ENCODE assay signal across 3 mouse cellular contexts in genomic region chr9:115031046-115031445, GRCm38 (mm10). TPM values are rescaled to one million over a fixed set of nuclear protein-coding genes. Genes with fewer than 3 reads are reported as not detected.
"Had no signal": no experiment of that assay in that cellular context is flagged by ENCODE, and none has a peak within 500 bp of the region (broad histone marks: within the 10 kb centered on the region; RNA-seq: fewer than 3 reads in every experiment).

No protein-coding gene starts in this region.

RNA-seq across cellular contexts. Expression of gene Osbpl10, which starts 52.7 kb away (rescaled TPM):
- total RNA-seq: megakaryocyte progenitor cell, adult 5-6 weeks; megakaryocyte, adult 5-6 weeks; monocyte, adult 5-6 weeks had no signal
